Mouse (Mus musculus) forebrain, embryonic 16.5 days (tissue): Measurements from ENCODE around the gene 0610010F05Rik. TPM values are rescaled to one million over a fixed set of nuclear protein-coding genes. Genes with fewer than 3 reads are reported as not detected.

Experiments
- ATAC-seq: fragments of 200-750 bp; cut with Nextera tagmentation; 2 replicates; pipeline ENCODE4 v1.8.0; 2017; ENCODE audit warnings: mild to moderate bottlenecking, moderate library complexity
- H3K27ac ChIP-seq: fragments of 300-500 bp; sonication (generic); 2 replicates; pipeline ENCODE4 v1.5.1; 2014; ENCODE audit warnings: low read length, control low read depth
- H3K27me3 ChIP-seq: fragments of 300-500 bp; sonication (generic); replicated peaks from 2 replicates; pipeline ENCODE4 v1.6.1; 2014; ENCODE audit warnings: low read length; ENCODE audit not compliant: control insufficient read depth, insufficient read depth
- H3K36me3 ChIP-seq: fragments of 300-500 bp; sonication (generic); 2 replicates; pipeline ENCODE4 v1.6.1; 2014; ENCODE audit not compliant: control insufficient read depth, insufficient read depth
- H3K4me1 ChIP-seq: fragments of 300-500 bp; sonication (generic); replicated peaks from 2 replicates; pipeline ENCODE4 v1.6.1; 2014; ENCODE audit warnings: low read length; ENCODE audit not compliant: control insufficient read depth, insufficient read depth
- H3K4me2 ChIP-seq: fragments of 300-500 bp; sonication (generic); 2 replicates; pipeline ENCODE4 v1.6.1; 2014; ENCODE audit warnings: mild to moderate bottlenecking, low read length, control low read depth
- H3K4me3 ChIP-seq: fragments of 300-500 bp; sonication (generic); replicated peaks from 2 replicates; pipeline ENCODE4 v1.5.1; 2014; ENCODE audit warnings: mild to moderate bottlenecking, low read length, control low read depth
- H3K9ac ChIP-seq: fragments of 300-500 bp; sonication (generic); replicated peaks from 2 replicates; pipeline ENCODE4 v1.6.1; 2014; ENCODE audit warnings: low read depth, low read length, control low read depth
- H3K9me3 ChIP-seq: fragments of 300-500 bp; sonication (generic); 2 replicates; pipeline ENCODE4 v1.6.1; 2016; ENCODE audit warnings: low read length; ENCODE audit not compliant: control insufficient read depth
- WGBS: fragments of 180-500 bp; shearing (Covaris S2); extraction: QIAGEN DNeasy Blood & Tissue Kit; methylation state at CpG from one replicate; pipeline ENCODE4 v1.1.7; 2014; 5-methylcytosine and 5-hydroxymethylcytosine counted together
- polyA plus RNA-seq: library from polyadenylated mRNA; unstranded; fragments of >200 nt; fragmentation: Nextera tagmentation; extraction: Ambion mirVana; gene quantifications from 2 replicates; pipeline ENCODE4 v1.2.1, GENCODE M21; 2015

The 0610010F05Rik gene
- polyA plus RNA-seq, 1 experiment from 2014 or later = 137 TPM

- peak within 1 kb of the TSS; percentile 76 for H3K4me2 ChIP-seq
- H3K9ac ChIP-seq = peak within 1 kb of the TSS; percentile 85
- peaks cover 16% of the 10 kb centered on the region for H3K4me1 ChIP-seq
- peak; percentile 99 for ATAC-seq
- WGBS = under 1% methylated on average over 49 of the region's 49 CpGs
- H3K9me3 ChIP-seq = no peaks in the 10 kb centered on the region
- no peaks in the 10 kb centered on the region for H3K27me3 ChIP-seq
- H3K4me3 ChIP-seq = peak within 1 kb of the TSS; percentile 65
- peak within 1 kb of the TSS; percentile 90 for H3K27ac ChIP-seq
- no peaks in the 10 kb centered on the region for H3K36me3 ChIP-seq
Measured at GRCm38 (mm10) chr11:23665798-23666501, 32.5 kb upstream of the 0610010F05Rik start, which contains the start of gene Pex13. Gene Pex13 (minus strand): TSS chr11:23665959.

- H3K4me3 ChIP-seq = peak within 1 kb of the TSS; percentile 65
- WGBS = under 1% methylated on average over 35 of the region's 40 CpGs
- peaks cover 16% of the 10 kb centered on the region for H3K4me1 ChIP-seq
- peak within 1 kb of the TSS; percentile 76 for H3K4me2 ChIP-seq
- no peaks in the 10 kb centered on the region for H3K27me3 ChIP-seq
- H3K27ac ChIP-seq = peak within 1 kb of the TSS; percentile 90
- peak within 1 kb of the TSS; percentile 85 for H3K9ac ChIP-seq
- ATAC-seq = peak; percentile 52
- H3K9me3 ChIP-seq = no peaks in the 10 kb centered on the region
- H3K36me3 ChIP-seq = no peaks in the 10 kb centered on the region
Measured at GRCm38 (mm10) chr11:23665311-23665786, 31.9 kb upstream of the 0610010F05Rik start, which contains the start of gene Pus10. Gene Pus10 (plus strand): TSS chr11:23665674.

- no peaks in the 10 kb centered on the region for H3K27me3 ChIP-seq
- no peak for ATAC-seq
- peaks cover 16% of the 10 kb centered on the region for H3K4me1 ChIP-seq
- no peak overlapping the region for H3K4me3 ChIP-seq
- H3K9me3 ChIP-seq = no peaks in the 10 kb centered on the region
- no peak overlapping the region for H3K27ac ChIP-seq
- H3K9ac ChIP-seq = no peak overlapping the region
- no peak overlapping the region for H3K4me2 ChIP-seq
- no peaks in the 10 kb centered on the region for H3K36me3 ChIP-seq
Measured at GRCm38 (mm10) chr11:23664232-23664631, 30.8 kb upstream of the 0610010F05Rik start.

- WGBS = 72% methylated on average over 2 of the region's 2 CpGs
- Histone ChIP-seq H3K4me2 (no peak overlapping the region), H3K9me3 (no peaks in the 10 kb centered on the region)
Measured at GRCm38 (mm10) chr11:23657791-23658190, 24.4 kb upstream of the 0610010F05Rik start.

GRCm38 (mm10) chr11:23653666-23654065, 20.2 kb upstream of the 0610010F05Rik start:
- no peak for ATAC-seq
- no peaks in the 10 kb centered on the region for H3K27me3 ChIP-seq
- 0 out of 2 replicates have a peak, but pooled peaks cover 2% of the 10 kb centered on the region for H3K36me3 ChIP-seq
- H3K4me3 ChIP-seq = no peak overlapping the region
- H3K27ac ChIP-seq = no peak overlapping the region
- H3K9me3 ChIP-seq = no peaks in the 10 kb centered on the region
- no peak overlapping the region for H3K9ac ChIP-seq
- no peaks in the 10 kb centered on the region for H3K4me1 ChIP-seq
- WGBS = 30% methylated on average over 3 of the region's 3 CpGs
- no peak overlapping the region for H3K4me2 ChIP-seq

More at GRCm38 (mm10) chr11:23657791-23658190, 24.4 kb upstream of the 0610010F05Rik start:
- H3K27me3 ChIP-seq = no peaks in the 10 kb centered on the region
- no peaks in the 10 kb centered on the region for H3K36me3 ChIP-seq
- ATAC-seq = no peak
- no peak overlapping the region for H3K9ac ChIP-seq
- no peak overlapping the region for H3K27ac ChIP-seq
- no peak overlapping the region for H3K4me3 ChIP-seq
- peaks cover 2% of the 10 kb centered on the region for H3K4me1 ChIP-seq

- ATAC-seq = no peak
- 96% methylated on average over 3 of the region's 3 CpGs for WGBS
- H3K4me1 ChIP-seq = no peaks in the 10 kb centered on the region
- H3K27me3 ChIP-seq = no peaks in the 10 kb centered on the region
- H3K36me3 ChIP-seq = 0 out of 2 replicates have a peak, but pooled peaks cover 6% of the 10 kb centered on the region
- H3K9me3 ChIP-seq = no peaks in the 10 kb centered on the region
- no peak overlapping the region for H3K27ac ChIP-seq
- H3K4me2 ChIP-seq = no peak overlapping the region
- H3K4me3 ChIP-seq = no peak overlapping the region
- no peak overlapping the region for H3K9ac ChIP-seq
Measured at GRCm38 (mm10) chr11:23647835-23648234, 14.4 kb upstream of the 0610010F05Rik start.

GRCm38 (mm10) chr11:23647431-23647830, 14.0 kb upstream of the 0610010F05Rik start:
- ATAC-seq = no peak
- Histone ChIP-seq H3K9me3 (no peaks in the 10 kb centered on the region), H3K27ac (no peak overlapping the region), H3K9ac (no peak overlapping the region), H3K36me3 (0 out of 2 replicates have a peak, but pooled peaks cover 6% of the 10 kb centered on the region), H3K4me1 (no peaks in the 10 kb centered on the region), H3K4me2 (no peak overlapping the region), H3K4me3 (no peak overlapping the region), H3K27me3 (no peaks in the 10 kb centered on the region)

GRCm38 (mm10) chr11:23634573-23634972, 1.1 kb upstream of the 0610010F05Rik start:
- H3K27ac ChIP-seq = no peak overlapping the region
- H3K27me3 ChIP-seq = no peaks in the 10 kb centered on the region
- no peak overlapping the region for H3K4me2 ChIP-seq
- H3K9me3 ChIP-seq = no peaks in the 10 kb centered on the region
- peaks cover 17% of the 10 kb centered on the region for H3K4me1 ChIP-seq
- ATAC-seq = no peak
- no peak overlapping the region for H3K4me3 ChIP-seq
- H3K9ac ChIP-seq = no peak overlapping the region
- WGBS = 75% methylated on average over 8 of the region's 8 CpGs
- H3K36me3 ChIP-seq = no peaks in the 10 kb centered on the region

- Histone ChIP-seq H3K9ac (peak overlapping the region; percentile 96), H3K4me3 (peak overlapping the region; percentile 50), H3K27ac (peak overlapping the region; percentile 88), H3K9me3 (no peaks in the 10 kb centered on the region), H3K27me3 (no peaks in the 10 kb centered on the region), H3K4me1 (peaks cover 17% of the 10 kb centered on the region), H3K4me2 (peak overlapping the region; percentile 72), H3K36me3 (no peaks in the 10 kb centered on the region)
- WGBS = 5% methylated on average over 7 of the region's 7 CpGs
- ATAC-seq = no peak
Measured at GRCm38 (mm10) chr11:23633879-23634215, 408 bp upstream of the 0610010F05Rik start.
